Mouse (Mus musculus): ENCODE measurements at regions not wholly inside any gene's neighbourhood (a gene's known extent, or its start where the extent isn't known, plus 50 kb on each side); places are given as distances from the start of the nearest gene placed in this dataset.

DNA sequence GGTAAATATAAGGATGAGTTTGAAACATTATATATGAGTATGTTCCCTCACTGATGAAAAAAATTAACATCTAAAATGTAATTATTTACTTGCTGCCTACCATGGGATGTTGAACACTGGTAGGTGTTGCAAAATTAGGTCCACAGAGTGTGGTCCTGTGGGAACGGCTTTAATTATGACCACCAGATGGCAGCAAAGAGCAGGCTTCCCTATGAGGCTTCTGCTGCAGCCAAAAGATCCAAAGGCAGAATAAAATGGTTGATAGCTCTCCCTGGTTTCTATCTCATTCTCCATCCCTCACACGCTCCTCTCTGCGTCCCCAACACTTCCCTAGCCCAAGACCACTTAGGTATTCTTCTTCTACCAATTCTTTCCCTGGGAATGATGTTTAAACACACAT, 54.6 kb upstream of the Cit start:
- peak; percentile 56 to 65 for DNase-seq (ENCODE audit: low spot score in 2 of 2)

Measured in frontal cortex, postnatal 25 days (tissue).